Mouse (Mus musculus): ENCODE results near the gene Haus5.
A peak's percentile ranks its signal among the peaks of the same experiment; 100 is the strongest.

Haus5 gene

GRCm38 (mm10) chr7:30625530-30626384, 39.0 kb downstream of the Haus5 start, which contains the start of gene Cox6b1:
Gene Cox6b1 (minus strand): TSS chr7:30626151.
- DNase-seq (ENCODE audit: low spot score in 2 of 2) = peak; percentile 85 to 89

GRCm38 (mm10) chr7:30619202-30619601, 45.6 kb downstream of the Haus5 start:
- no peak for DNase-seq (ENCODE audit: low spot score in 2 of 2)

GRCm38 (mm10) chr7:30618658-30619057, 46.1 kb downstream of the Haus5 start:
- DNase-seq (ENCODE audit: low spot score in 2 of 2) = peak in 1 of 2 experiments; percentile 47

DNA sequence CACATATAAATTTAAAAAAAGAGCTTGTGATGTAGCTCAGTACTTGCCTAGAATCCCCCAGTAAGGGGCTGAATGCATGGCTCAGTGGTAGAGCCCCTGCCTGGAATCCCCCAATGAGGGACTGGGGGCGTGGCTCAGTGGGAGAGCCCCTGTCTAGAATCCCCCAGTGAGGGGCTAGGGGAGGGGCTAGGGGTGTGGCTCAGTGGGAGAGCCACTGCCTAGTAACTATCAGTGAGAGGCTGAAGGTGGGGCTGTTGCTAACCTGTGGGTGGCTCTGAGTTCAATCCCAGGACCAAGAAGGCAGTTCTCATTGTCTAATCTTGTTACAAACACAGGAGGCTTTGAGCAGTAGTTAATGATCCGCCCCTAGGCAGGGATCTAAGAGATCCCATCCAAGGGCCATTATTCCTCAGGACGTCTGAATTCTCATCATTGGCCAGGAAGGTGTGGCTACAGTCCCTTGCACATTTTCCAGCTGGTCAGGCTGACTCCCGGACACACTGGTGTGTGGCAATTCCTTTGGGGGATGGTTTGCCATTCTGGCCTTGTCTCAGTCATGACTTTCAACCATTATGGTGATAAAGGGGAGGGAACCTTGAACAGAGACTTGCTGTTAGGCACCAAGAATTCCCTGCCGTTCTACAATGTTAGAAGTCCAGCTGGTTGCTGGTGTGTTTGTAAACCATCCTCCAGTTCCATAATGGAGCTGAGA, 49.6 kb downstream of the Haus5 start:
- DNase-seq (ENCODE audit: low spot score in 2 of 2) = no peak

DNA sequence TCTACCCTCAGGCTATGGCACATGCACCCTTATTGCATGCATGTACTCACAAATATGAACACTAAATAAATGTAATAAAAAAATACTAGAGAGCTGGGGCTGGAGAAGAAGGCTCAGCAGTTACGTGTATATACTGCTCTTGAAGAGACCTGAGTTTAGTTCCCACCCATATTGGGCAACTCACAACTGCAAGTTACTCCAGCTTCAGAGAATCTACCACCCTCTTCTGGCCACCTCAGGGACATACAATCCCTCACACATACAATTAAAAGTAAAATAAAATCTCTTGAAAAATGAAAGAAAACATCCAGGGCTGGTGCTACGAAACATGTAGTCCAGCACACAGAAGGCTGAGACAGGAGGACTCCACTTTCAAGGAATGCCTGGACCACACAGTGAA, 50.3 kb downstream of the Haus5 start:
- DNase-seq (ENCODE audit: low spot score in 2 of 2) = no peak

DNA sequence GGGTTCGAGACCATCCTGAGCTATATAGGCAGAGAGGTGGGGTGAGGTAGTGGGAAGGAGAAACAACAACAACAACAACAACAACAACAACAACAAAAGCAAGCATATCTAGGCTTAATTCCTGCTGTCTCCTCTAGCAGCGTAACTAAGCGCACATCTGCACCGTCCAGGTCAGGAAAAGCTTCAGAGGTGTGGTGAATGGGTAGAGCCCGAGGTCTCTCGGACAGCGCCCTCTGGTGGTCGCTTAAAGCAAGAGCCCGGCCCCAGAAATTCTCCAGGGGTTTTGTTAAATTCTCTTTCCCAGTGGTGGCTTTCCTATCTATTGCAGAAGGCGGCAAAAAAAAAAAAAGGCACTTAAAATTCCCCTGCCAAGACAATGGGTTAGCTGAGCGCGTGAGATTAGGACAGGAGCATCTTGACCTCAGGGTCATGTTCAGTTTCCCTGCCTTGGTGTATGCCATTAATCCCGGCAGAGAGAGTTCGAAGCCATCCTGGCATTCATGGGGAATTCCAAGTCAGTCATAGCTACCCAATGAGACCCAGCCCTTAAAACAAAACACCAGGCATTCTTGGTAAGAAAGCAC, 51.2 kb downstream of the Haus5 start:
- DNase-seq (ENCODE audit: low spot score in 2 of 2) = peak in 1 of 2 experiments; percentile 41

DNA sequence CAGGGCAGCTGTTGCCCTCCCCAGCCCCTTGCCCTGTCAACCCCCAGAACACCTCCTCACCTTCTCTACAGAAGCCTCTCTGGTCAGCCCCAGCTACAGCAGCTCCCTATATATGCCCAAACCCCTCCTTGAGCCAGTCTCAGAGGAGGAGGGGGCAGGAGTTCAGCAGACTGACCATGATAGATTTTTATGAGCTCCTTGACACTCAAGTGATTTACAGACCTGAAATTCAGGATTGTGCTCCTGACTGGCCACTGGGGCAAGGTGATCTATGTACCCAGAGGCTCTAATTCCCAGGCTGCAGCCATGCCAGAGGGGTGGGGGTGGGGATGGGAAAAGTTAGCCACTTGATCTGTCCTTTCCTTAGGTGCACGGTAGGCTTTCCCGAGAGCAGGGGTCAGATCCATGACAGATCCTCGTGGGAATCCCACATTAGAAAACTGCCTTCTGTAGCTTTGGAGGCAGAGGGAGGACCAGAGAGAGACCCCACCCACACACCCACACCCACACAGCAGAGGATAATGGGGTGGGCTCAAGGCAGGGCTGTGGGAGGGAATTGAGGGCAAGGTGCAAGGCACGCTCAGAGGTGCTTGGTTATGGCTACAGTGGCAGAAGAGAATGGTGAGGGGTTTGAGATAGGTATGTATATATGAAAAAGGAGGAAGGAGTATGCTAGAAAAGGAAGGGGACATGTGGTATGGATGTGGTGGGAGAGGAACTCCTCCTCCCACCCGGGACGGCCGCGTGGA, 52.0 kb downstream of the Haus5 start, which contains the start of gene Upk1a:
Gene Upk1a, minus strand, starts transcription at position 194 of the 749 bp plus-strand sequence.
- no peak for DNase-seq (ENCODE audit: low spot score in 2 of 2)

DNA sequence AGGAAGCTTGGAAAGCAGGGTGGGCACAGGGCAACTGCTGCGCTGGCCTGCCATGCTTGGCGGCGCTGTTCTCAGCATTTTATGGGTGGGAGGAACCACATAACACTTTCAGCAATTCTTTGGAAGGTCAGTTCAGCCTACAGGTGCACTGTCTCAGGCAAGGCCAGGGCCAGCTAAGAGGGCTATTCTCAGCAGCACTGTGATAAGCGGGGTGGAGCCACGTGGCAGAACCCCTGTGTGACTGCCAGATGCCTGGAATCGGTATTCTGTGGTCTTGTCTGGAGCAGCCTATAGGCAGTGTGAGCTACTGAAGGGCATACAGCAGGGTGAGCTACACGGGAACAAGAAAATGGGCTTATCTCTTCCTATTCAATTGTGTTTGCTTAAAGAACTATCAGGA, 54.8 kb downstream of the Haus5 start:
- peak; percentile 44 to 52 for DNase-seq (ENCODE audit: low spot score in 2 of 2)

DNA sequence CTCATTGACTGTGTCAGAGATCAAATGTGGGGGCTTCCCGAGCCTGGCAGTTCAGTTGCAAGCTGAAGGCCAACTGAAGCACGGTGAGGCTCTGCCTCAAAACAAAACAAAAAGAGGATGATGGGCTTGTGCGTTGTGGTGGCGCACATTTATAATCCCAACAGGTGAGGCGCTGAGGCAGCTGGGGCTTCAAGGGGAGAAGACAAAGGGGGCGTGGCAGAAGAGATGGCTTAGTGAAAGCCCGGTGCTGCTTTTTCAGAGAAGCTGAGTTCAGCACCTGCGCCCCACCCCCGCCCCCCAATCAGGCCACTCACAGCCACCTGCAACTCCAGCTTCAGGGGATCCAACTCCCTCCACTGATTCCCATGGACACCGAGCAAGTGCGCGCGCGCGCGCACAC, 56.3 kb downstream of the Haus5 start:
- DNase-seq (ENCODE audit: low spot score in 2 of 2) = no peak

DNA sequence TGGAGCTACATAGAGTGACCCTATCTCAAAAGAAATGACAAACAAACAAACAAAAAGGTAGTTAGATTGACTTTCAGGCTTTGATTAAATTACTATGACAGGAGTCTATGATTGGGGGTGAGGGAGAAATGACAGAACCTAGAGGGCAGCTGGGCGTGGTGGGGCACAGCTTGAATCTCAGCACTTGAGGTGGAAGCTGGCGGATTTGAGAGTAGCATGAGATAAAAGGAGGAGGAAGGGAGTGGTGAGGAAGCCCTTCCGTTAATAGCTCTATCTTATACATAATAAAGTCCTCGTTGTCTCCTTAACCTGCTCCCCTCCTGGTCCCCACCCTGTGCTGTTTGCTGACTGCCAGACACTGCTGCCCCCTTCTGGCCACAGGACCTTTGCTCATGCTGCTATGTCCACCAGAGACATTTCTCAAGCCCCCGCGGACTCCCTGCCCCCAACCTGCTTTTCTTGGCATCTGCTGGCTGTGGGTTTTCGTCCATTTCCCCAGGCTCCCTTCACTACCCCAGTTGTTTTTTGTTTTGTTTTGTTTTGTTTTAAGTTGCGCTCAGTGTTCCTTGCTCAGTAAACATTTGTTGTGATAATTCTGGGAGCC, 57.0 kb downstream of the Haus5 start:
- DNase-seq (ENCODE audit: low spot score in 2 of 2) = no peak

- DNase-seq (ENCODE audit: low spot score in 2 of 2) = no peak
Measured at GRCm38 (mm10) chr7:30604944-30605343, 59.9 kb downstream of the Haus5 start.

DNA sequence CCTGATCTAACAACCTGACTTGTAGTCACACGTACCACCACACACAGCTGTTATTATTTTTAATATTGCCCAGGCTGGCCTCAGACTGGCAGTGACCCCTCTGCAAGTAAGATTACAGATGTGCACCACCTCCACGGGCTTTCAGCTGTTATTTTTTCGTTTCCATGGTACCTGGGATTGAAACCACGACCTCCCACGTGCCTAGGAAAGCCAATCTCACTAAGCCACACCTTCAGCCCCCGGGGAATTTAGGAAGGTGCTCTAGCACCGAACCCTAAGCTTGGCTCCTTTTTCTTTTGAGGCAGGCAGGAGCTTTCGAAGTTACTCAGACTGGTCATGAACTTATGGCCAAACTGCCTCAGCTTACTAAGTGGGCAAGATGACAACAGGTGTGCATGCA, 60.4 kb downstream of the Haus5 start:
- no peak for DNase-seq (ENCODE audit: low spot score in 2 of 2)

Measured in heart, adult 9 months (tissue).